Mouse (Mus musculus) embryonic fibroblast, embryonic 13.5 days (primary cell): ENCODE results near the gene Daglb.

ENCODE experiments used
- CTCF ChIP-seq: IDR thresholded peaks from 2 replicates; pipeline ENCODE4 v1.5.1; 2011; ENCODE audit warnings: mild to moderate bottlenecking, control low read depth, low read length, moderate library complexity, borderline replicate concordance; ENCODE audit not compliant: insufficient read depth
- POLR2A ChIP-seq: IDR thresholded peaks from 2 replicates; pipeline ENCODE4 v1.6.1; 2011; ENCODE audit warnings: low read depth, mild to moderate bottlenecking, control low read depth, low read length, moderate library complexity

DNA sequence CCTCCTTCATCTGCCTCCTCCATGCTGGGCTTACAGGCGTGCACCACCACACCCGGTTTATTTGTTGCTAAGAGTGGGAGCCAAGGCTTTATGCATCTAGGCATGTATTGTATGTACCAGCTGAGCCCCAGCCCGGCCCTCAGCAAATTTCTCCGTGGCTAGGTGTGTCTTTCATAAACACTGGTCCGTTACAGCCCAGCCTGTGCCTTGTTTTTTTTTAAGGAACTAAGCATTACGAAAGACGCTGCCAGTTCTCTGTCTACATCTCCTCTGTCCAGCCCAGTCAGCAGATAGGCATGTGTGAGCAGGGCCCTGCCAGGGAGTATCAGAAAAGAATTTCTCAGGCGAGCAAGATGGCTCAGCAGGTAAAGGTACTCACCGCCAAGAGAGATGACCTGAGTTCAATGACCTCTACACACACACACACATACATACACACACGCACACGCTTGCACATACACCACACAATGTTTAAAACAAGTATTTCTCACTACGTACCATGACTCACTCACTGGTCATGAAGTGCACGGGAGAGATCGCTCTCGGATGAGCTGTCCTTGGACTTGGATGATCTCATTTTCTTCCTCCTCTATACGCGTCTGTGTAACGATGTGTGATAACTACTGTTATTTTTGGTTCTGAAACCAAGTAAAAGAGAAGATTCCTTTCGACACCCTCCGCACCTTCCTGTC lies 10.9 kb downstream of the Daglb start:
- no peak for TF ChIP-seq CTCF
- TF ChIP-seq POLR2A: no peak
